Mouse (Mus musculus) heart, embryonic 11.5 days (tissue): ENCODE data around the gene Emid1. TPM values are rescaled to one million over a fixed set of nuclear protein-coding genes. Genes with fewer than 3 reads are reported as not detected.
"Not testable (repeated sequence)": the region's sequence is repeated elsewhere in the genome, so short reads cannot be mapped to it uniquely, and the experiment has no call there.

ENCODE experiments used
- ATAC-seq: fragments of 200-750 bp; cut with Nextera tagmentation; replicated peaks from 2 replicates; pipeline ENCODE4 v1.8.0; 2017; ENCODE audit warnings: moderate library complexity; ENCODE audit not compliant: insufficient number of reproducible peaks, low FRiP score, low TSS enrichment
- H3K27ac ChIP-seq: fragments of 300-500 bp; sonication (generic); 2 replicates; pipeline ENCODE4 v1.5.1; 2014; ENCODE audit warnings: mild to moderate bottlenecking, low read depth, low read length
- H3K27me3 ChIP-seq: fragments of 300-500 bp; sonication (generic); 2 replicates; pipeline ENCODE4 v1.6.1; 2014; ENCODE audit warnings: mild to moderate bottlenecking, low read length, mixed read lengths; ENCODE audit not compliant: control insufficient read depth, insufficient read depth
- H3K36me3 ChIP-seq: fragments of 300-500 bp; sonication (generic); 2 replicates; pipeline ENCODE4 v1.6.1; 2014; ENCODE audit warnings: mild to moderate bottlenecking, low read length, moderate library complexity, mixed read lengths; ENCODE audit not compliant: control insufficient read depth, insufficient read depth
- H3K4me1 ChIP-seq: fragments of 300-500 bp; sonication (generic); 2 replicates; pipeline ENCODE4 v1.6.1; 2014; ENCODE audit warnings: low read length; ENCODE audit not compliant: control insufficient read depth, insufficient read depth
- H3K4me2 ChIP-seq: fragments of 300-500 bp; sonication (generic); 2 replicates; pipeline ENCODE4 v1.6.1; 2014; ENCODE audit warnings: mild to moderate bottlenecking, moderate library complexity
- H3K4me3 ChIP-seq: fragments of 300-500 bp; sonication (generic); 2 replicates; pipeline ENCODE4 v1.5.1; 2014; ENCODE audit warnings: low read depth, low read length
- H3K9ac ChIP-seq: fragments of 300-500 bp; sonication (generic); 2 replicates; pipeline ENCODE4 v1.6.1; 2014; ENCODE audit warnings: mild to moderate bottlenecking, low read depth, low read length, moderate library complexity
- H3K9me3 ChIP-seq: fragments of 300-500 bp; sonication (generic); replicated peaks from 2 replicates; pipeline ENCODE4 v1.6.1; 2016; ENCODE audit warnings: low read length; ENCODE audit not compliant: control insufficient read depth
- WGBS: fragments of 180-500 bp; shearing (Covaris S2); extraction: QIAGEN DNeasy Blood & Tissue Kit; methylation state at CpG from one replicate; pipeline ENCODE4 v1.1.7; 2014; ENCODE audit not compliant: insufficient replicate concordance; 5-methylcytosine and 5-hydroxymethylcytosine counted together
- polyA plus RNA-seq: library from polyadenylated mRNA; unstranded; fragments of >200 nt; fragmentation: Nextera tagmentation; extraction: Ambion mirVana; gene quantifications from 2 replicates; pipeline ENCODE4 v1.2.1, GENCODE M21; 2014

The Emid1 gene
- polyA plus RNA-seq, 1 experiment from 2014 or later = 6.8 TPM

DNA sequence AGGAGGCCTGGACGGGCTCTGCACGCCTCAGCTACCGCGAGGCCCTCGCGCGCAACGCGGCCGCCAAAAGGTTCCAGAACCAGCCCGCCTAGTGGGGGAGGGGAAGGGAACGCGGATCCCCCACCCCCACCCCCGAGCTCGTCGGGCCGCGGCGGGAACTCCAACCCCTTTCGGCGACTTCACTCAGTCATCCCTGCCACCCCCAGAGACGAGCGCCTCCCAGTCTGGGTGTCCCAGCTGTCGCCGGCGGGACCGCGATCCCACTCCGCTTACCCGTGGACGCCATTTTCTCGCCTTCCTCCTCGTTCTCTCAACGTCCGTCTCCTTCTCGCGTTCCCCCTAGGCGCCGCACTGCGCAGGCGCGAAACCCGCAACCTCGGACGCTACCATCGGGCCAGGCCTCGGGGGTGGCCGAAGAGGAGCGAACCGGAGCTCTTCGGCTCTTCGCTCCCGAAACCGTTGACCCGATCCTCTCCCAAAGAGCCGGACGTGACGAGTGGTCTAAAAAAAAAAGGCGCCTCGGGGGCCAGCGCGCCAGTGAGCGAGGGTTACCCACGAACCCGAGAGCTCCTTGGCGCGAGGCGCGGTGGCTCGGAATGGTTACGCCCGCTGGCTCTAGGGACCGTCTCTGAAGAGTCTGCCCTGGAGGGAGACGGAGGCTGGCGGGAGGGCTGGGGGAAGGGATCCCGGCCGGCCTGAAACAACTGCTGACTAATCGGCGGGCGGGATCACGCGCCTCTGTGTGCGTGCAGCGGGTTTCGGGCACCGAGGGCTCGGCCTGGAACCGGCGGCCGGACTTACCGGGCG, 53.1 kb downstream of the Emid1 start, which contains the start of the genes Rhbdd3 and Ewsr1:
TSS of gene Rhbdd3 (plus strand) at position 191 of the 807 bp plus-strand sequence.
TSS of gene Ewsr1 (minus strand) at position 531 of the 807 bp plus-strand sequence.
- H3K27ac ChIP-seq = peak within 1 kb of the TSS; percentile 96
- under 1% methylated on average over 79 of the region's 92 CpGs for WGBS
- peak within 1 kb of the TSS; percentile 99 for H3K9ac ChIP-seq
- no peaks in the 10 kb centered on the region for H3K9me3 ChIP-seq
- H3K27me3 ChIP-seq = no peaks in the 10 kb centered on the region
- 0 out of 2 replicates have a peak, but pooled peaks cover 2% of the 10 kb centered on the region for H3K36me3 ChIP-seq
- H3K4me3 ChIP-seq = peak within 1 kb of the TSS; percentile 96
- H3K4me2 ChIP-seq = peak within 1 kb of the TSS; percentile 94
- peaks cover 25% of the 10 kb centered on the region for H3K4me1 ChIP-seq
- ATAC-seq = peak; percentile 89

DNA sequence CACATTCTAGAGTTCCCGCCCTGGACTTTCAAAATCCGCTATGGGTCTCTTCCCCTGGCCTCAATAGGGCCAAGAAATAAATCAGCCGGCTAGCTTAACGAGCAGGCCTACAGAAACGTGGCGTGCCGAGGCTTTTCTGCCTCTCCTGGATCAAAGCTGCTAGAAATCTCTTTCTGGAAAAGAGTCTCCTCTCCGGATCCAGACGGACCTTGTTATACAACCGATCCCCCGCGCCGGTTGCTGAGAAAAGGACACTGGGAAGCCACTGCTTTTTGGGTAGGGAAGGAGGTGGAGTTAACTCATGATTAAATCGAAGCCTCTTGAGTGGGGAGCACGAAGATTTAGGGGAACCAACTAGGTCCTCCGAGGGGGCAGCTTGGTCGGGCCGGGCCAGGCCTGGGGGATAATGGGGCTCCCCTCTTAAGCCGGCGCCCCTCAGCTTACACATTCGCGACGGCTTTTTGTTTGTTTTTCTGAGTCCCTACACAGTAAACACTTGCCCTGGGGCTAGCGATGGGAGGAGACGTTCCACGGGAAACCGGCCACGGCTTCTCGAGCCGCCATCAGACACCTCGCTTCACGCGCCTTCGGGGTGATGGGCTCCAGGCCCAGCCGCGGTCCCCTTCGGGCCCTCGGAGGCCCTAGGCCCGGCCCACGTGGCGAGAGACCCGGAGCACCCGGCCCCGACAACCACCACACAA, 53.9 kb downstream of the Emid1 start:
- no peaks in the 10 kb centered on the region for H3K27me3 ChIP-seq
- peaks cover 25% of the 10 kb centered on the region for H3K4me1 ChIP-seq
- WGBS = under 1% methylated on average over 44 of the region's 44 CpGs
- H3K9ac ChIP-seq = peak overlapping the region; percentile 99
- no peaks in the 10 kb centered on the region for H3K9me3 ChIP-seq
- H3K4me2 ChIP-seq = peak overlapping the region; percentile 70
- 0 out of 2 replicates have a peak, but pooled peaks cover 2% of the 10 kb centered on the region for H3K36me3 ChIP-seq
- peak overlapping the region; percentile 96 for H3K4me3 ChIP-seq
- H3K27ac ChIP-seq = peak overlapping the region; percentile 96
- no peak for ATAC-seq

DNA sequence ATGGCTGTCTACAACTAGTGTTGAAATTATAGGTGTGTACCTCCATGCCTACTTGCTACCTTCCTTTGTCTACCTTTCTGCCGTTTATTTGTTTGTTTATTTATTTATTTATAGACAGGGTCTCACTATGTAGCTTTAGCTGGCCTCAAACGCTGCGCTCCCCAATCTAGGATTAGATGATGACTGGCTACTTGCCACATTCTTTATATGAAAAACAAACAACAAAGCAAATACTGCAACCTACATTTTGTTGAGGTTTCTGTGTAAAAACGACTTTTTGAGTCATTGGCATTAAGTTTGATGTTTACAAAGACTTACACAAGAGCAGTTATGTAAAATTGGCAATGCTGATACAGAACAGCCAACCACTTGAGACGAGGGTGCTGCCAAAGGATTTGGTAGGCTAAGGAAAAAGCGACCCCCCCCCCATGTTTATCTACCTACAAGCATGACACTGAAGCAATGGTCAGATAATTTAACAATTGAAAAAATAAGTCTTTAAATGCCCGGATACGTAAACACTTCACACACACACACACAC, 55.5 kb downstream of the Emid1 start:
- no peak overlapping the region for H3K27ac ChIP-seq
- no peak for ATAC-seq
- H3K4me3 ChIP-seq = peak overlapping the region; percentile 96
- peaks cover 25% of the 10 kb centered on the region for H3K4me1 ChIP-seq
- 67% methylated on average over 8 of the region's 8 CpGs for WGBS
- peak overlapping the region; percentile 99; the same call in 1 of the 2 replicates for H3K9ac ChIP-seq
- no peaks in the 10 kb centered on the region for H3K27me3 ChIP-seq
- H3K9me3 ChIP-seq = no peaks in the 10 kb centered on the region
- peak overlapping the region; percentile 70 for H3K4me2 ChIP-seq
- H3K36me3 ChIP-seq = peaks cover 7% of the 10 kb centered on the region; the same call in 1 of the 2 replicates

DNA sequence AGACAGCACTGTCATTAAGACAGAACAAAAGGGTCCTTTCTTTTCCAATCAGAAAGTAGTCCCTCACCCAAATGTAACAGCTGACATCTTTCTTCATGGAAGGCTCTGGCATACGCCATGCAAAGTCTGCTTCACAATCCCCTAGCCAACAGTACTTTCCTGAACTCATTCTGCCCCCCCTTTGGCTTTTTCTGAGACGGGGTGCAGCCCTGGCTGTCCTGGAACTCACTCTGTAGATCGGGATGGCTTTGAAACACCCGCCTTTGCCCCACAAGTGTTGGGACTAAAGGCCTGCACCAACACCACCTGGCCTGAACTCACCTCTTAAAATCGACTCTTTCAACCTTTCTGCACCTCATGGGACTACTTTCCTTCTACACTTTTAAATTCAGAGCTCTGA, 56.2 kb downstream of the Emid1 start:
- WGBS = 81% methylated on average over 5 of the region's 5 CpGs
- 0 out of 2 replicates have a peak overlapping the region, but pooled peaks have one; percentile 24 for H3K9ac ChIP-seq

DNA sequence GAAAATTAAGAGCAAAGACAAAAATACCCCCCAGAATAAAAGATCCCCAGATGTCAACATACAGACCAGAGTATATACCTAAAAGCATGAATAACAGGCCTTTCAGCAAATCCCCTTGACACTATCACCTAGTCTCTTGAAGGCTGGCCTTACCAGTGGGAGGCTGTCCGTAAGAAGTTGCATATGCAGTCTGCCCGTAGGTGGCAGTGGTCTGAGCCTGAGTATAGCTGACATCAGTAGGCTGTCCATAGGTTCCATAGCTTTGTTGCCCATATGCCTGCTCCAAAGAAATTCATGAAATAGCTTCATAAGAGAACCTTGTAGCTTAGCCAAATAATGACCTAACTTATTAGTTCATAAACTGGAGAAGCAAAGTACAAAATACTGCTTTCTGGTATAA, 60.4 kb downstream of the Emid1 start:
- H3K36me3 ChIP-seq = peaks cover 28% of the 10 kb centered on the region
- no peaks in the 10 kb centered on the region for H3K27me3 ChIP-seq
- no peak overlapping the region for H3K9ac ChIP-seq
- 53% methylated on average over 2 of the region's 2 CpGs for WGBS
- ATAC-seq = no peak
- no peak overlapping the region for H3K4me3 ChIP-seq
- no peak overlapping the region for H3K27ac ChIP-seq
- no peak overlapping the region for H3K4me2 ChIP-seq
- H3K4me1 ChIP-seq = peaks cover 10% of the 10 kb centered on the region
- no peaks in the 10 kb centered on the region for H3K9me3 ChIP-seq

More for the DNA sequence above, 56.2 kb downstream of the Emid1 start:
- H3K4me3 ChIP-seq = no peak overlapping the region
- H3K27me3 ChIP-seq = no peaks in the 10 kb centered on the region
- no peak overlapping the region for H3K27ac ChIP-seq
- ATAC-seq = no peak
- peaks cover 24% of the 10 kb centered on the region for H3K4me1 ChIP-seq
- H3K4me2 ChIP-seq = peak overlapping the region; percentile 35
- H3K36me3 ChIP-seq = peaks cover 7% of the 10 kb centered on the region; the same call in 1 of the 2 replicates
- H3K9me3 ChIP-seq = no peaks in the 10 kb centered on the region

DNA sequence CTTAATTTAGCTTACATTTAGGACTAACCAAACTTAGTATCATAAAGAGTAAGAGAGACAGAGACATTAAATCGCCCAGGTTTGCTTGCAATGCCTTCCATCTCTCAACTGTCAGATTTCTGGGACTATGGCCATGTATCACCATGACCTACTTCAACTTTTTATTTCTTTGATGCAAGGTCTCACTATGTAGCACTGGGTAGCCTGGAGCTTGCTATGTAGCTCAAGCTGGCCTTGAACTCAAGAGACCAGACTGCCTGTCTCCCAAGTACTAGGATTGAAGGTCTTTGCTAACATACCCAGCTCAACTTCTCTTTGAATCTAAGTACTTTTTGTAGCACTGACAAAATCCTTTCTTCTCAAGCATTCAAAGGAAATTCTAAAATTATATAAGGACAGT, 62.9 kb downstream of the Emid1 start:
- Histone ChIP-seq H3K27ac (no peak overlapping the region), H3K4me3 (no peak overlapping the region), H3K27me3 (no peaks in the 10 kb centered on the region), H3K36me3 (peaks cover 47% of the 10 kb centered on the region), H3K9ac (no peak overlapping the region), H3K4me1 (no peaks in the 10 kb centered on the region), H3K9me3 (no peaks in the 10 kb centered on the region), H3K4me2 (no peak overlapping the region)
- WGBS = 88% methylated on average over 1 of the region's 1 CpGs
- no peak for ATAC-seq

DNA sequence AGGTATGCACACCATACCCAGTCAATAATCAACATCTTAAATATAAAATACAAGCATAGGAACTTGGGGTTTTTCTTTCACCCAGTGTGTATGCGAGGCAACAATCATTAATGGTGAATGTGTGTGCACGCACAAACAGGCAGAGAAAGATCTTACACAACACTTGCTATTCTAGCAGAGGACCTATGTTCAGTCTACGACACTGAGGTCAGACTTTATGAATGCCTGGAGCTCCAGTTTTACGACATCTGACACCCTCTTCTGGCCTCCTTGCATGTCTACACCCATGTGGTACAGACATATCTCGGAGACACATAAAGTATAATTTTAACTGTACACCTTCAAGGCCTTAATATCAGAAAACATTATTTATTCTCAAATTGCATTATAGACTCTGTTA, 75.2 kb downstream of the Emid1 start:
- not testable (repeated sequence) for H3K4me2 ChIP-seq, H3K9ac ChIP-seq, H3K9me3 ChIP-seq, ATAC-seq, H3K27me3 ChIP-seq, H3K27ac ChIP-seq, H3K4me3 ChIP-seq, H3K4me1 ChIP-seq
- peaks cover 35% of the 10 kb centered on the region for H3K36me3 ChIP-seq
- WGBS = 96% methylated on average over 4 of the region's 5 CpGs

DNA sequence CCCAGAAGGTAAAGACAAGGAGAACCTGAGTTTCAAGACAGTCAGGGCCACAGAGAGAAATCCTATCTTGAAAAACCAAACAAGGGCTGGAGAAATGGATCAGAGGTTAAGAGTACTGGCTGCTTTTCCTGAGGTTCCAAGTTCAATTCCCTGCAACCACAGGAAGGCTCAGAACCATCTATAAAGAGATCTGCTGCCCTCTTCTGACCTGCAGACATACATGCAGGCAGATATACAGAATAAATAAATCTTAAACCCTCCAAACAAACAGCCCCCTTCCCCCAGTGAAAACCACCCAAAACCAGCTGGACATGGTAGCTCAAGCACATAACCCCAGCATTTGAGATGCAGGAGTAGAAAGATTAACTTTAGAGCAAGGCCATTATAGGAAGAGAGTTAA, 76.3 kb downstream of the Emid1 start:
- Histone ChIP-seq H3K4me1 (no peaks in the 10 kb centered on the region), H3K4me2 (no peak overlapping the region), H3K4me3 (no peak overlapping the region), H3K36me3 (peaks cover 45% of the 10 kb centered on the region), H3K9me3 (no peaks in the 10 kb centered on the region), H3K27me3 (no peaks in the 10 kb centered on the region), H3K9ac (no peak overlapping the region), H3K27ac (no peak overlapping the region)
- no peak for ATAC-seq
